Mouse (Mus musculus) ES-Bruce4 (cell line): ENCODE measurements at regions not wholly inside any gene's neighbourhood (a gene's known extent, or its start where the extent isn't known, plus 50 kb on each side); places are given as distances from the start of the nearest gene placed in this dataset.

ENCODE experiments used
- H3K27ac ChIP-seq: 2 replicates; pipeline ENCODE4 v1.5.1; 2012; ENCODE audit warnings: low read length, inconsistent platforms; ENCODE audit not compliant: insufficient read depth
- H3K27me3 ChIP-seq: 2 replicates; pipeline ENCODE4 v1.6.1; 2012; ENCODE audit warnings: mild to moderate bottlenecking, low read length, inconsistent platforms; ENCODE audit not compliant: control insufficient read depth, poor library complexity, insufficient read depth, severe bottlenecking
- H3K36me3 ChIP-seq: 2 replicates; pipeline ENCODE4 v1.6.1; 2012; ENCODE audit warnings: inconsistent platforms, mild to moderate bottlenecking, low read length, moderate library complexity; ENCODE audit not compliant: control insufficient read depth, poor library complexity, insufficient read depth, severe bottlenecking
- H3K4me1 ChIP-seq: one replicate; pipeline ENCODE4 v1.8.1; 2011; ENCODE audit warnings: low read length; ENCODE audit not compliant: control insufficient read depth, insufficient read depth
- H3K4me3 ChIP-seq: 2 replicates; pipeline ENCODE4 v1.5.1; 2011; ENCODE audit warnings: low read depth, mild to moderate bottlenecking, low read length
- H3K9ac ChIP-seq: 2 replicates; pipeline ENCODE4 v1.6.1; 2012; ENCODE audit warnings: low read depth, mild to moderate bottlenecking, inconsistent platforms; ENCODE audit not compliant: poor library complexity, severe bottlenecking
- H3K9me3 ChIP-seq: replicated peaks from 2 replicates; pipeline ENCODE4 v1.6.1; 2012; ENCODE audit warnings: mild to moderate bottlenecking, low read length, inconsistent platforms; ENCODE audit not compliant: control insufficient read depth, poor library complexity, insufficient read depth, severe bottlenecking
- CTCF ChIP-seq: IDR thresholded peaks from one replicate; pipeline ENCODE4 v1.8.1; 2011; ENCODE audit warnings: low read depth, low read length
- EP300 ChIP-seq: IDR thresholded peaks from 2 replicates; pipeline ENCODE4 v1.6.1; 2011; ENCODE audit warnings: low read depth, low read length; ENCODE audit not compliant: insufficient read depth
- POLR2A ChIP-seq: IDR thresholded peaks from one replicate; pipeline ENCODE4 v1.8.1; 2011; ENCODE audit warnings: low read length; ENCODE audit not compliant: insufficient read depth

- H3K9ac ChIP-seq: no peak overlapping the region
- H3K36me3 ChIP-seq: no peaks in the 10 kb centered on the region
- H3K27ac ChIP-seq: no peak overlapping the region
- no peak for TF ChIP-seq CTCF
- no peak for TF ChIP-seq EP300
- TF ChIP-seq POLR2A: no peak
- H3K4me1 ChIP-seq: no peaks in the 10 kb centered on the region
- H3K4me3 ChIP-seq: no peak overlapping the region
- H3K9me3 ChIP-seq: no peaks in the 10 kb centered on the region
- H3K27me3 ChIP-seq: no peaks in the 10 kb centered on the region
Observed at GRCm38 (mm10) chr12:95937705-95938104, 245.7 kb downstream of the Flrt2 start.

GRCm38 (mm10) chr12:95940465-95941012, 248.5 kb downstream of the Flrt2 start:
- no peak overlapping the region for H3K4me3 ChIP-seq
- no peak overlapping the region for H3K27ac ChIP-seq
- H3K27me3 ChIP-seq: no peaks in the 10 kb centered on the region
- no peak for TF ChIP-seq CTCF
- TF ChIP-seq EP300: no peak
- TF ChIP-seq POLR2A: no peak
- H3K9ac ChIP-seq: no peak overlapping the region
- no peaks in the 10 kb centered on the region for H3K4me1 ChIP-seq
- H3K9me3 ChIP-seq: no peaks in the 10 kb centered on the region
- no peaks in the 10 kb centered on the region for H3K36me3 ChIP-seq

- H3K4me3 ChIP-seq: no peak overlapping the region
- H3K27me3 ChIP-seq: peaks cover 1% of the 10 kb centered on the region; the same call in 1 of the 2 replicates
- H3K4me1 ChIP-seq: no peaks in the 10 kb centered on the region
- H3K27ac ChIP-seq: no peak overlapping the region
- TF ChIP-seq CTCF (no peak), EP300 (no peak), POLR2A (no peak)
- H3K9me3 ChIP-seq: no peaks in the 10 kb centered on the region
- H3K36me3 ChIP-seq: no peaks in the 10 kb centered on the region
- no peak overlapping the region for H3K9ac ChIP-seq
Observed at GRCm38 (mm10) chr12:95959786-95960504, 267.9 kb downstream of the Flrt2 start.

GRCm38 (mm10) chr12:95960505-95960871, 268.5 kb downstream of the Flrt2 start:
- no peaks in the 10 kb centered on the region for H3K36me3 ChIP-seq
- no peak overlapping the region for H3K4me3 ChIP-seq
- no peaks in the 10 kb centered on the region for H3K4me1 ChIP-seq
- peaks cover 1% of the 10 kb centered on the region; the same call in 1 of the 2 replicates for H3K27me3 ChIP-seq
- H3K9ac ChIP-seq: no peak overlapping the region
- H3K27ac ChIP-seq: no peak overlapping the region
- H3K9me3 ChIP-seq: no peaks in the 10 kb centered on the region
- TF ChIP-seq CTCF (no peak), EP300 (no peak), POLR2A (no peak)

- Histone ChIP-seq H3K9ac (no peak overlapping the region), H3K27ac (no peak overlapping the region), H3K36me3 (no peaks in the 10 kb centered on the region), H3K4me1 (no peaks in the 10 kb centered on the region), H3K27me3 (peaks cover 1% of the 10 kb centered on the region; the same call in 1 of the 2 replicates), H3K9me3 (no peaks in the 10 kb centered on the region), H3K4me3 (no peak overlapping the region)
- TF ChIP-seq POLR2A: no peak
- no peak for TF ChIP-seq CTCF
- TF ChIP-seq EP300: no peak
Observed at GRCm38 (mm10) chr12:95962817-95963216, 270.8 kb downstream of the Flrt2 start.

GRCm38 (mm10) chr12:95988669-95989288, 296.8 kb downstream of the Flrt2 start:
- Histone ChIP-seq H3K9me3 (no peaks in the 10 kb centered on the region), H3K4me1 (no peaks in the 10 kb centered on the region), H3K4me3 (no peak overlapping the region), H3K27me3 (no peaks in the 10 kb centered on the region), H3K27ac (no peak overlapping the region), H3K36me3 (no peaks in the 10 kb centered on the region), H3K9ac (no peak overlapping the region)
- TF ChIP-seq POLR2A (no peak), EP300 (no peak), CTCF (no peak)
